ENCODE assay signal across 8 mouse cellular contexts in the genomic region with DNA sequence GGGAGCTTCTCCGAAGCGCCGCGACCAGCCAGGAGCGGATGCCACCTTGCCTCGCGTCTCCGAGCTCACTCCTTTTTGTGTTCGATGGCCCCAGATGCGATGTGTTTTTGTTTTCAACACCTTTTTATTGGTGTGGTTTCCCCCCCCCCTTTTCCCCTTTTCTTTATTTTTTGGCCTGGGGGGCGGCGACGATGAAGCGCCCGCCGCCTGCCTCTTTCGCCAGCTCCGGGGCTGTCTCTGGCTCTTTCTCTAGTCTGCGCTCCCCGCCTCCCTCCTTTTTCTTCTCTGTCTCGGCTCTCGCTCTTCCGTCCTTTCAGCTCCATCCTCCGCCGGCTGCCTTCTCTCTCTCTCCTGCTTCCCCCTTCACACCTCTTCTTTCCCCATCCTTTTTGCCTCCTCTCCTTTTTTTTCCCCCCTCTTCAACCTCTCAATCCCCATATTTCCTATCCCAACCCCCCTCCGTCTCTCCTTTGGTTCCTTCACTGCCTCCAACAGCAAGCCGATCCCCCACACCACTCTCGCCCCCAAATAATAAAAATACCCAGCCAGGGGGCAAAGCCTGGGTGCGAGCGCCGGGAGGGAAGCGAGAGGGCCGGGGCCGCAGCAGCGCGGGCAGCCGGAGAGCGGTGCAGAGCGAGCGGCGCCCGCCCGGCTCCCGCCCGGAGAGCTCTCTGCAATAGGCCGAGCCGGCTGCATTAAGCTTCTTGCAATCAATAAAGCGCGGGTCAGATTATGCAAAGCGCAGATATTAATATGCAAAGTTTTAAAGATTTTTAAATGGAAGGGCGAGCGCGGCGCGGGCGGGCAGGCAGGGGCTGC. TPM values are rescaled to one million over a fixed set of nuclear protein-coding genes. Genes with fewer than 3 reads are reported as not detected.
DNase-seq lines count a peak whose midpoint lies in the region; ATAC-seq and TF ChIP-seq lines count a peak whose summit lies in the region.

No protein-coding gene starts in this region.

- intact Hi-C loops in left cerebral cortex, postnatal 14 days (cut with DNase I), result no loop called here

- peaks cover 15% of the 10 kb centered on the region; the same call in 1 of the 2 replicates for H3K4me1 ChIP-seq in kidney, embryonic 16.5 days (ENCODE audit: insufficient read depth, low read length)
- H3K4me1 ChIP-seq in bone marrow macrophage, adult 2 months (ENCODE audit: control insufficient read depth, insufficient read depth, low read length), result no peaks in the 10 kb centered on the region; the same call in 1 of the 2 replicates
- H3K4me1 ChIP-seq in embryonic fibroblast, embryonic 13.5 days (ENCODE audit: control insufficient read depth, insufficient read depth, low read length), result peaks cover 1% of the 10 kb centered on the region; the same call in 1 of the 2 replicates
- H3K4me1 ChIP-seq in neural tube, embryonic 12.5 days, result peaks cover 53% of the 10 kb centered on the region

- WGBS in kidney, embryonic 16.5 days, result 1% methylated on average over 50 of the region's 56 CpGs
- 1% methylated on average over 53 of the region's 56 CpGs for WGBS in neural tube, embryonic 12.5 days

- TF ChIP-seq CTCF in bone marrow macrophage, adult 2 months (IDR thresholded peaks at IDR 0.05; ENCODE audit: low read depth, low read length), result no peak
- no peak for TF ChIP-seq CTCF in embryonic fibroblast, embryonic 13.5 days (IDR thresholded peaks at IDR 0.05; ENCODE audit: borderline replicate concordance, insufficient read depth, low read length)

- H3K9me3 ChIP-seq in kidney, embryonic 16.5 days (ENCODE audit: low read length), result no peaks in the 10 kb centered on the region
- no peaks in the 10 kb centered on the region for H3K9me3 ChIP-seq in neural tube, embryonic 12.5 days

- peak overlapping the region; percentile 52 for H3K4me3 ChIP-seq in kidney, embryonic 16.5 days (ENCODE audit: low read length)
- peak overlapping the region; percentile 35 for H3K4me3 ChIP-seq in bone marrow macrophage, adult 2 months (ENCODE audit: insufficient read depth, low read length)
- peak overlapping the region; percentile 32 for H3K4me3 ChIP-seq in embryonic fibroblast, embryonic 13.5 days (ENCODE audit: insufficient read depth, low read length)
- H3K4me3 ChIP-seq in neural tube, embryonic 12.5 days, result peak overlapping the region; percentile 62

- peak overlapping the region; percentile 75 for H3K4me2 ChIP-seq in kidney, embryonic 16.5 days (replicated peaks; ENCODE audit: low read depth, low read length)
- H3K4me2 ChIP-seq in neural tube, embryonic 12.5 days (replicated peaks), result peak overlapping the region; percentile 72

- peaks cover 84% of the 10 kb centered on the region for H3K27me3 ChIP-seq in kidney, embryonic 16.5 days (ENCODE audit: insufficient read depth, low read length)
- peaks cover 52% of the 10 kb centered on the region for H3K27me3 ChIP-seq in neural tube, embryonic 12.5 days (replicated peaks)

- peak; percentile 52 for ATAC-seq in kidney, embryonic 16.5 days (ENCODE audit: low FRiP score, low TSS enrichment)
- ATAC-seq in neural tube, embryonic 12.5 days (ENCODE audit: low FRiP score, low read depth), result peak; percentile 70

- no peaks in the 10 kb centered on the region for H3K36me3 ChIP-seq in kidney, embryonic 16.5 days (ENCODE audit: insufficient read depth, low read length)
- no peaks in the 10 kb centered on the region for H3K36me3 ChIP-seq in neural tube, embryonic 12.5 days

- no peak overlapping the region for H3K27ac ChIP-seq in kidney, embryonic 16.5 days (ENCODE audit: low read length)
- H3K27ac ChIP-seq in bone marrow macrophage, adult 2 months (ENCODE audit: insufficient read depth, low read depth, low read length), result no peak overlapping the region
- no peak overlapping the region for H3K27ac ChIP-seq in embryonic fibroblast, embryonic 13.5 days (ENCODE audit: insufficient read depth, low read length)
- H3K27ac ChIP-seq in neural tube, embryonic 12.5 days, result peak overlapping the region; percentile 93

- peak overlapping the region; percentile 41 for H3K9ac ChIP-seq in kidney, embryonic 16.5 days (replicated peaks; ENCODE audit: low read length)
- peak overlapping the region; percentile 90 for H3K9ac ChIP-seq in neural tube, embryonic 12.5 days

- TF ChIP-seq POLR2A in bone marrow macrophage, adult 2 months (IDR thresholded peaks at IDR 0.05; ENCODE audit: borderline replicate concordance, low read depth, low read length), result no peak
- no peak for TF ChIP-seq POLR2A in embryonic fibroblast, embryonic 13.5 days (IDR thresholded peaks at IDR 0.05; ENCODE audit: low read depth, low read length)

- DNase-seq in kidney, postnatal 25 days, result no peak
- DNase-seq in left cerebral cortex, postnatal 14 days (ENCODE audit: low spot score in 2 of 2), result peak; percentile 38 to 51
- no peak for DNase-seq in gastrocnemius, adult 18-20 months (ENCODE audit: low spot score)
- no peak for DNase-seq in spleen, postnatal 4 days (ENCODE audit: low spot score in 2 of 2)

RNA-seq across cellular contexts. Expression of a gene that starts 0.5 kb away (rescaled TPM):
- polyA plus RNA-seq in kidney, embryonic 16.5 days (2015; fragmentation: Nextera tagmentation; extraction: Ambion mirVana), result 0.40 and 0.99 TPM in 2 replicates
- polyA plus RNA-seq in bone marrow macrophage, adult 2 months (2012; ENCODE audit: insufficient read depth, insufficient read length, missing spikeins), result 105 and 121 TPM in 2 replicates
- polyA plus RNA-seq in embryonic fibroblast, embryonic 13.5 days (2011; ENCODE audit: insufficient read length, low read depth, missing spikeins), result 0.07 and 0.68 TPM in 2 replicates
- total RNA-seq in left cerebral cortex, postnatal 14 days (2021), result 10 to 100 TPM; 11.5 to 13.0 TPM
- polyA plus RNA-seq in neural tube, embryonic 12.5 days (2016; fragmentation: Nextera tagmentation; extraction: Ambion mirVana), result 28.1 and 32.6 TPM in 2 replicates
- under 1 TPM; 0.07 to 0.09 TPM for total RNA-seq in gastrocnemius, adult 18-20 months (2021)

RNA-seq across cellular contexts. Expression of a gene that starts 41.4 kb away (rescaled TPM):
- polyA plus RNA-seq in kidney, embryonic 16.5 days (2015; fragmentation: Nextera tagmentation; extraction: Ambion mirVana), result 12.0 and 13.2 TPM in 2 replicates
- polyA plus RNA-seq in bone marrow macrophage, adult 2 months (2012; ENCODE audit: insufficient read depth, insufficient read length, missing spikeins), result 12.6 and 12.7 TPM in 2 replicates
- 2.3 and 2.5 TPM in 2 replicates for polyA plus RNA-seq in embryonic fibroblast, embryonic 13.5 days (2011; ENCODE audit: insufficient read length, low read depth, missing spikeins)
- total RNA-seq in left cerebral cortex, postnatal 14 days (2021), result 10 to 100 TPM; 25.0 to 26.0 TPM
- 15.5 and 17.7 TPM in 2 replicates for polyA plus RNA-seq in neural tube, embryonic 12.5 days (2016; fragmentation: Nextera tagmentation; extraction: Ambion mirVana)
- 1 to 10 TPM; 8.3 to 8.4 TPM for total RNA-seq in gastrocnemius, adult 18-20 months (2021)

RNA-seq across cellular contexts. Expression of a gene that starts 42.2 kb away (rescaled TPM):
- polyA plus RNA-seq in kidney, embryonic 16.5 days (2015; fragmentation: Nextera tagmentation; extraction: Ambion mirVana), result 2.7 and 3.0 TPM in 2 replicates
- polyA plus RNA-seq in bone marrow macrophage, adult 2 months (2012; ENCODE audit: insufficient read depth, insufficient read length, missing spikeins), result 5.0 and 6.4 TPM in 2 replicates
- 9.3 and 9.7 TPM in 2 replicates for polyA plus RNA-seq in embryonic fibroblast, embryonic 13.5 days (2011; ENCODE audit: insufficient read length, low read depth, missing spikeins)
- 10 to 100 TPM in 1 of 2 experiments, 1 to 10 TPM in 1; 9.2 to 10.3 TPM for total RNA-seq in left cerebral cortex, postnatal 14 days (2021)
- 2.1 and 2.9 TPM in 2 replicates for polyA plus RNA-seq in neural tube, embryonic 12.5 days (2016; fragmentation: Nextera tagmentation; extraction: Ambion mirVana)
- total RNA-seq in gastrocnemius, adult 18-20 months (2021), result 1 to 10 TPM; 4.7 to 5.3 TPM

RNA-seq across cellular contexts. Expression of a gene that starts 58.7 kb away (rescaled TPM):
- 9.0 and 9.9 TPM in 2 replicates for polyA plus RNA-seq in kidney, embryonic 16.5 days (2015; fragmentation: Nextera tagmentation; extraction: Ambion mirVana)
- polyA plus RNA-seq in bone marrow macrophage, adult 2 months (2012; ENCODE audit: insufficient read depth, insufficient read length, missing spikeins), result 78.6 and 87.1 TPM in 2 replicates
- polyA plus RNA-seq in embryonic fibroblast, embryonic 13.5 days (2011; ENCODE audit: insufficient read length, low read depth, missing spikeins), result 70.6 and 72.5 TPM in 2 replicates
- 100 to 1,000 TPM; 201 to 203 TPM for total RNA-seq in left cerebral cortex, postnatal 14 days (2021)
- polyA plus RNA-seq in neural tube, embryonic 12.5 days (2016; fragmentation: Nextera tagmentation; extraction: Ambion mirVana), result 19.1 and 20.3 TPM in 2 replicates
- 10 to 100 TPM; 83.2 to 83.8 TPM for total RNA-seq in gastrocnemius, adult 18-20 months (2021)

Comparison
In these comparisons a context has a peak if more than half of its experiments do, and no peak if none do; other contexts are left out.
1. DNase-seq: peak in left cerebral cortex, postnatal 14 days (2 of 2); none in kidney, postnatal 25 days (0 of 2), gastrocnemius, adult 18-20 months (single experiment) and spleen, postnatal 4 days (0 of 2).
2. RNA of a gene that starts 0.5 kb away (polyA plus RNA-seq): 105 to 121 TPM in bone marrow macrophage, adult 2 months and 28.1 to 32.6 TPM in neural tube, embryonic 12.5 days; 0.07 to 0.68 TPM in embryonic fibroblast, embryonic 13.5 days and 0.40 to 0.99 TPM in kidney, embryonic 16.5 days; every median in the first group is over 10 times any median in the second.
3. Peak in every context shown above with its lines, with median percentiles within 50 percentile points of each other: H3K4me3 ChIP-seq.